Mouse (Mus musculus): Measurements from ENCODE around the gene Efcab1. TPM values are rescaled to one million over a fixed set of nuclear protein-coding genes. Genes with fewer than 3 reads are reported as not detected.

Efcab1 gene
- total RNA-seq (2014; fragmentation: Nextera tagmentation) (not detected in 2 replicates), total RNA-seq (2017) (0.11 TPM in 1 of 2 replicates, not detected in the other), polyA plus RNA-seq (2012) (not detected in 2 replicates)

GRCm38 (mm10) chr16:14906393-14907100 is at the start of gene Efcab1:
Efcab1 (plus strand) TSS chr16:14906606.
- Histone ChIP-seq H3K4me3 (ENCODE audit: low read depth, low read length) (no peak within 1 kb of the TSS), H3K4me1 (ENCODE audit: insufficient read depth, low read depth, low read length) (no peaks in the 10 kb centered on the region), H3K36me3 (replicated peaks) (no peaks in the 10 kb centered on the region), H3K27me3 (ENCODE audit: insufficient read depth, low read length) (no peaks in the 10 kb centered on the region), H3K9me3 (replicated peaks) (no peaks in the 10 kb centered on the region)
- DNase-seq (ENCODE audit: low spot score) (no peak), ATAC-seq (ENCODE audit: extremely low read depth, insufficient number of reproducible peaks, low FRiP score, poor library complexity, severe bottlenecking) (no peak)
- TF ChIP-seq POLR2AphosphoS5 (IDR thresholded peaks at IDR 0.05; ENCODE audit: insufficient replicate concordance, low read depth, low read length) (no peak), GATA2 (IDR thresholded peaks at IDR 0.05; ENCODE audit: borderline replicate concordance, low read depth, low read length) (no peak), GATA1 (IDR thresholded peaks at IDR 0.05; ENCODE audit: borderline replicate concordance, low read length) (no peak), CTCF (IDR thresholded peaks at IDR 0.05; ENCODE audit: low read depth, low read length) (no peak), TAL1 (conservative IDR thresholded peaks at IDR 0.05; ENCODE audit: low read depth, low read length) (no peak)

- DNase-seq (ENCODE audit: low spot score) (no peak), ATAC-seq (ENCODE audit: extremely low read depth, insufficient number of reproducible peaks, low FRiP score, poor library complexity, severe bottlenecking) (no peak)
- TF ChIP-seq CTCF (IDR thresholded peaks at IDR 0.05; ENCODE audit: low read depth, low read length) (no peak), GATA1 (IDR thresholded peaks at IDR 0.05; ENCODE audit: borderline replicate concordance, low read length) (no peak), POLR2AphosphoS5 (IDR thresholded peaks at IDR 0.05; ENCODE audit: insufficient replicate concordance, low read depth, low read length) (no peak), GATA2 (IDR thresholded peaks at IDR 0.05; ENCODE audit: borderline replicate concordance, low read depth, low read length) (no peak), TAL1 (conservative IDR thresholded peaks at IDR 0.05; ENCODE audit: low read depth, low read length) (no peak)
- Histone ChIP-seq H3K9me3 (replicated peaks) (no peaks in the 10 kb centered on the region), H3K4me3 (ENCODE audit: low read depth, low read length) (no peak overlapping the region), H3K27me3 (ENCODE audit: insufficient read depth, low read length) (no peaks in the 10 kb centered on the region), H3K36me3 (replicated peaks) (no peaks in the 10 kb centered on the region), H3K4me1 (ENCODE audit: insufficient read depth, low read depth, low read length) (no peaks in the 10 kb centered on the region)
Measured at GRCm38 (mm10) chr16:14859443-14859842, 47.0 kb upstream of the Efcab1 start.

- no peaks in the 10 kb centered on the region for H3K4me1 ChIP-seq (ENCODE audit: insufficient read depth, low read depth, low read length)
- DNase-seq (ENCODE audit: low spot score) (no peak), ATAC-seq (ENCODE audit: extremely low read depth, insufficient number of reproducible peaks, low FRiP score, poor library complexity, severe bottlenecking) (no peak)
- H3K27me3 ChIP-seq (ENCODE audit: insufficient read depth, low read length): no peaks in the 10 kb centered on the region
- no peak overlapping the region for H3K4me3 ChIP-seq (ENCODE audit: low read depth, low read length)
- H3K9me3 ChIP-seq (replicated peaks): no peaks in the 10 kb centered on the region
- no peak for TF ChIP-seq TAL1 (conservative IDR thresholded peaks at IDR 0.05; ENCODE audit: low read depth, low read length)
- no peak for TF ChIP-seq GATA2 (IDR thresholded peaks at IDR 0.05; ENCODE audit: borderline replicate concordance, low read depth, low read length)
- no peak for TF ChIP-seq CTCF (IDR thresholded peaks at IDR 0.05; ENCODE audit: low read depth, low read length)
- TF ChIP-seq GATA1 (IDR thresholded peaks at IDR 0.05; ENCODE audit: borderline replicate concordance, low read length): no peak
- TF ChIP-seq POLR2AphosphoS5 (IDR thresholded peaks at IDR 0.05; ENCODE audit: insufficient replicate concordance, low read depth, low read length): no peak
- H3K36me3 ChIP-seq (replicated peaks): no peaks in the 10 kb centered on the region
Measured at GRCm38 (mm10) chr16:14884916-14885315, 21.5 kb upstream of the Efcab1 start.

GRCm38 (mm10) chr16:14885372-14885771 is 21.0 kb upstream of the Efcab1 start:
- TF ChIP-seq TAL1 (conservative IDR thresholded peaks at IDR 0.05; ENCODE audit: low read depth, low read length) (no peak), GATA2 (IDR thresholded peaks at IDR 0.05; ENCODE audit: borderline replicate concordance, low read depth, low read length) (no peak), GATA1 (IDR thresholded peaks at IDR 0.05; ENCODE audit: borderline replicate concordance, low read length) (no peak), POLR2AphosphoS5 (IDR thresholded peaks at IDR 0.05; ENCODE audit: insufficient replicate concordance, low read depth, low read length) (no peak), CTCF (IDR thresholded peaks at IDR 0.05; ENCODE audit: low read depth, low read length) (no peak)

GRCm38 (mm10) chr16:14892492-14892891 is 13.9 kb upstream of the Efcab1 start:
- TF ChIP-seq TAL1 (conservative IDR thresholded peaks at IDR 0.05; ENCODE audit: low read depth, low read length): no peak
- no peak for TF ChIP-seq GATA1 (IDR thresholded peaks at IDR 0.05; ENCODE audit: borderline replicate concordance, low read length)
- no peak for TF ChIP-seq GATA2 (IDR thresholded peaks at IDR 0.05; ENCODE audit: borderline replicate concordance, low read depth, low read length)
- TF ChIP-seq POLR2AphosphoS5 (IDR thresholded peaks at IDR 0.05; ENCODE audit: insufficient replicate concordance, low read depth, low read length): no peak
- TF ChIP-seq CTCF (IDR thresholded peaks at IDR 0.05; ENCODE audit: low read depth, low read length): no peak
- H3K4me1 ChIP-seq (ENCODE audit: insufficient read depth, low read depth, low read length): no peaks in the 10 kb centered on the region
- H3K36me3 ChIP-seq (replicated peaks): no peaks in the 10 kb centered on the region
- ATAC-seq (ENCODE audit: extremely low read depth, insufficient number of reproducible peaks, low FRiP score, poor library complexity, severe bottlenecking) (no peak), DNase-seq (ENCODE audit: low spot score) (no peak)
- H3K9me3 ChIP-seq (replicated peaks): no peaks in the 10 kb centered on the region
- H3K27me3 ChIP-seq (ENCODE audit: insufficient read depth, low read length): no peaks in the 10 kb centered on the region
- no peak overlapping the region for H3K4me3 ChIP-seq (ENCODE audit: low read depth, low read length)

More at GRCm38 (mm10) chr16:14885372-14885771, 21.0 kb upstream of the Efcab1 start:
- DNase-seq (ENCODE audit: low spot score): no peak
- H3K9me3 ChIP-seq (replicated peaks): no peaks in the 10 kb centered on the region
- no peaks in the 10 kb centered on the region for H3K36me3 ChIP-seq (replicated peaks)
- no peak for ATAC-seq (ENCODE audit: extremely low read depth, insufficient number of reproducible peaks, low FRiP score, poor library complexity, severe bottlenecking)
- H3K27me3 ChIP-seq (ENCODE audit: insufficient read depth, low read length): no peaks in the 10 kb centered on the region
- H3K4me3 ChIP-seq (ENCODE audit: low read depth, low read length): no peak overlapping the region
- H3K4me1 ChIP-seq (ENCODE audit: insufficient read depth, low read depth, low read length): no peaks in the 10 kb centered on the region

GRCm38 (mm10) chr16:14893864-14894263 is 12.5 kb upstream of the Efcab1 start:
- ATAC-seq (ENCODE audit: extremely low read depth, insufficient number of reproducible peaks, low FRiP score, poor library complexity, severe bottlenecking) (no peak), DNase-seq (ENCODE audit: low spot score) (no peak)
- TF ChIP-seq TAL1 (conservative IDR thresholded peaks at IDR 0.05; ENCODE audit: low read depth, low read length) (no peak), CTCF (IDR thresholded peaks at IDR 0.05; ENCODE audit: low read depth, low read length) (no peak), GATA2 (IDR thresholded peaks at IDR 0.05; ENCODE audit: borderline replicate concordance, low read depth, low read length) (no peak), GATA1 (IDR thresholded peaks at IDR 0.05; ENCODE audit: borderline replicate concordance, low read length) (no peak), POLR2AphosphoS5 (IDR thresholded peaks at IDR 0.05; ENCODE audit: insufficient replicate concordance, low read depth, low read length) (no peak)
- no peaks in the 10 kb centered on the region for H3K9me3 ChIP-seq (replicated peaks)
- H3K27me3 ChIP-seq (ENCODE audit: insufficient read depth, low read length): no peaks in the 10 kb centered on the region
- H3K4me3 ChIP-seq (ENCODE audit: low read depth, low read length): no peak overlapping the region
- H3K36me3 ChIP-seq (replicated peaks): no peaks in the 10 kb centered on the region
- H3K4me1 ChIP-seq (ENCODE audit: insufficient read depth, low read depth, low read length): no peaks in the 10 kb centered on the region

Measured in G1E (cell line).